Mouse (Mus musculus) CH12.LX (cell line): ENCODE data around the gene Gstp2.

Source experiments
- CTCF ChIP-seq, 2 experiments: IDR thresholded peaks in 1 of 2; conservative IDR thresholded peaks in 1 of 2; 2 replicates each; pipeline ENCODE4 v1.5.1; 2011 to 2012; ENCODE audit warnings: low read depth in 2 of 2, low read length in 2 of 2, improper control_type of control experiment in 1 of 2, inconsistent platforms in 1 of 2, mild to moderate bottlenecking in 1 of 2, moderate library complexity in 1 of 2
- EP300 ChIP-seq: IDR thresholded peaks from 2 replicates; pipeline ENCODE4 v1.6.1; 2011; ENCODE audit warnings: low read length, improper control_type of control experiment
- KAT2A ChIP-seq: IDR thresholded peaks from 2 replicates; pipeline ENCODE4 v1.6.1; 2012; ENCODE audit warnings: low read length, improper control_type of control experiment, inconsistent platforms; ENCODE audit not compliant: insufficient replicate concordance
- MAX ChIP-seq: IDR thresholded peaks from 2 replicates; pipeline ENCODE4 v1.6.1; 2011; ENCODE audit warnings: low read length, improper control_type of control experiment
- MXI1 ChIP-seq: IDR thresholded peaks from 2 replicates; pipeline ENCODE4 v1.6.1; 2011; ENCODE audit warnings: mild to moderate bottlenecking, low read depth, low read length, improper control_type of control experiment
- NELFE ChIP-seq: IDR thresholded peaks from 2 replicates; pipeline ENCODE4 v1.6.1; 2011; ENCODE audit warnings: low read depth, low read length, improper control_type of control experiment
- PAX5 ChIP-seq: IDR thresholded peaks from 2 replicates; pipeline ENCODE4 v1.6.1; 2012; ENCODE audit warnings: low read length, inconsistent platforms, mixed read lengths
- POLR2A ChIP-seq: IDR thresholded peaks from 2 replicates; pipeline ENCODE4 v1.6.1; 2011; ENCODE audit warnings: low read depth, mild to moderate bottlenecking, improper control_type of control experiment, low read length
- POLR2AphosphoS2 ChIP-seq: IDR thresholded peaks from 2 replicates; pipeline ENCODE4 v1.6.1; 2011; ENCODE audit warnings: low read depth, low read length, improper control_type of control experiment
- TBP ChIP-seq: conservative IDR thresholded peaks from 2 replicates; pipeline ENCODE4 v1.6.1; 2011; ENCODE audit warnings: low read depth, low read length, improper control_type of control experiment
- UBTF ChIP-seq: IDR thresholded peaks from 2 replicates; pipeline ENCODE4 v1.6.1; 2012; ENCODE audit warnings: low read depth, mild to moderate bottlenecking, inconsistent platforms, low read length, improper control_type of control experiment, moderate library complexity
- ZNF384 ChIP-seq: IDR thresholded peaks from 2 replicates; pipeline ENCODE4 v1.6.1; 2012; ENCODE audit warnings: low read depth, low read length, improper control_type of control experiment, inconsistent platforms

DNA sequence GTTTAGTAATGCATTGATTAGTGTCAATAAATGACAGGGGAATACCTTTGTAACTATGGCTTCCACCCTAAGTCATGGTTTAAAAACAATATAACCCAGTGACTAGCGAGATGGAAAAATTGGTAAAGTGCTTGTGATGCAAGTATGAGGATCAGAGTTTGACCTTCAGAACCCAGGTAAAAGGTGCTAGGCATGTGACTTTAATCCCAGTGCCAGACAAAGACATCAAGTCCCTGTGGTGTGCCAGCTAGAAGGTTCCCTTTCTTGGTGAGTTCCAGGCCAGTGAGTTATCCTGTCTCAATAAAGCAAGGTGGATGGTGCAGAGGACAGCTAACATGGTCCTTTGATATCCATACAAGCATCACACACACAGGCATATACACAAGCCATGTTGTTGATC is 29.7 kb upstream of the Gstp2 start:
- TF ChIP-seq CTCF (conservative IDR thresholded peaks at IDR 0.05 in 1 of 2, IDR thresholded peaks at IDR 0.05 in 1 of 2; ENCODE audit: low read depth in 2 of 2, low read length in 2 of 2), result no peak
- no peak for TF ChIP-seq TBP
- no peak for TF ChIP-seq EP300
- TF ChIP-seq UBTF, result no peak
- no peak for TF ChIP-seq NELFE
- TF ChIP-seq MXI1, result no peak
- no peak for TF ChIP-seq MAX
- no peak for TF ChIP-seq POLR2A
- no peak for TF ChIP-seq PAX5
- no peak for TF ChIP-seq ZNF384
- no peak for TF ChIP-seq POLR2AphosphoS2
- no peak for TF ChIP-seq KAT2A
